Mouse (Mus musculus) hindbrain, embryonic 13.5 days (tissue): ENCODE results near the gene Gnaz. TPM values are rescaled to one million over a fixed set of nuclear protein-coding genes. Genes with fewer than 3 reads are reported as not detected.

Experiments used
- ATAC-seq: fragments of 200-750 bp; cut with Nextera tagmentation; 2 replicates; pipeline ENCODE4 v1.8.0; 2017; ENCODE audit warnings: moderate TSS enrichment; ENCODE audit not compliant: low FRiP score
- H3K27ac ChIP-seq: fragments of 300-500 bp; sonication (generic); 2 replicates; pipeline ENCODE4 v1.5.1; 2015; ENCODE audit warnings: inconsistent platforms, mild to moderate bottlenecking, moderate library complexity
- H3K27me3 ChIP-seq: fragments of 300-500 bp; sonication (generic); 2 replicates; pipeline ENCODE4 v1.6.1; 2015; ENCODE audit warnings: mild to moderate bottlenecking, inconsistent platforms
- H3K36me3 ChIP-seq: fragments of 300-500 bp; sonication (generic); 2 replicates; pipeline ENCODE4 v1.6.1; 2015; ENCODE audit warnings: mild to moderate bottlenecking, inconsistent platforms
- H3K4me1 ChIP-seq: fragments of 300-500 bp; sonication (generic); replicated peaks from 2 replicates; pipeline ENCODE4 v1.6.1; 2015; ENCODE audit warnings: inconsistent platforms
- H3K4me2 ChIP-seq: fragments of 300-500 bp; sonication (generic); 2 replicates; pipeline ENCODE4 v1.6.1; 2015; ENCODE audit warnings: inconsistent platforms, mild to moderate bottlenecking, moderate library complexity
- H3K4me3 ChIP-seq: fragments of 300-500 bp; sonication (generic); 2 replicates; pipeline ENCODE4 v1.5.1; 2015; ENCODE audit warnings: mild to moderate bottlenecking, inconsistent platforms
- H3K9ac ChIP-seq: fragments of 300-500 bp; sonication (generic); 2 replicates; pipeline ENCODE4 v1.6.1; 2015; ENCODE audit warnings: mild to moderate bottlenecking, inconsistent platforms
- H3K9me3 ChIP-seq: fragments of 300-500 bp; sonication (generic); 2 replicates; pipeline ENCODE4 v1.6.1; 2016; ENCODE audit warnings: inconsistent platforms
- WGBS: fragments of 180-500 bp; shearing (Covaris S2); methylation state at CpG from one replicate; pipeline ENCODE4 v1.1.7; 2015; 5-methylcytosine and 5-hydroxymethylcytosine counted together
- polyA plus RNA-seq: library from polyadenylated mRNA; unstranded; fragments of >200 nt; fragmentation: Nextera tagmentation; extraction: Ambion mirVana; gene quantifications from 2 replicates; pipeline ENCODE4 v1.2.1, GENCODE M21; 2015

Gnaz gene
- polyA plus RNA-seq, 1 experiment from 2014 or later, result 45.1 TPM

DNA sequence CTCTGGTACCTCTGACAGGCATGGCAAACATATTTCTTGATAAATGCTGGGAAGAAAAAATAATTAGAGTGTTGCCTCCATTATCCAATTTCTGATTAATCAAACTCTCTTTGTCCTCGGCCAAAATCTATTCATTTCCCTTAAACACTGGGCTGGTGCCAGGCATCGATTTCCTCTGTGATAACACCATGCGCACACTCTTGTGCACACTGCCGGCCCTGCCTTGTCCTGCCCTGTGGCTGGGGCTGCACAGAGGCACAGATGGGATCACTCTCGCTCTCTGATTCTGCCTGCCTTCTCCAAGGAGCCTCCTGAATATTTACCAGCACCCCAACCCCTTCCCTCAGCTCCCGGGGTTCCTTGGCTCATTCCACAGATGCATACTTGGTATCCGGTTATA, 8.6 kb downstream of the Gnaz start:
- Histone ChIP-seq H3K9ac (no peak overlapping the region; the same call in 1 of the 2 replicates), H3K4me2 (no peak overlapping the region), H3K27me3 (no peaks in the 10 kb centered on the region), H3K36me3 (peaks cover 26% of the 10 kb centered on the region), H3K4me3 (no peak overlapping the region), H3K27ac (no peak overlapping the region), H3K9me3 (no peaks in the 10 kb centered on the region), H3K4me1 (peaks cover 29% of the 10 kb centered on the region)
- 68% methylated on average over 7 of the region's 7 CpGs for WGBS
- ATAC-seq, result no peak

DNA sequence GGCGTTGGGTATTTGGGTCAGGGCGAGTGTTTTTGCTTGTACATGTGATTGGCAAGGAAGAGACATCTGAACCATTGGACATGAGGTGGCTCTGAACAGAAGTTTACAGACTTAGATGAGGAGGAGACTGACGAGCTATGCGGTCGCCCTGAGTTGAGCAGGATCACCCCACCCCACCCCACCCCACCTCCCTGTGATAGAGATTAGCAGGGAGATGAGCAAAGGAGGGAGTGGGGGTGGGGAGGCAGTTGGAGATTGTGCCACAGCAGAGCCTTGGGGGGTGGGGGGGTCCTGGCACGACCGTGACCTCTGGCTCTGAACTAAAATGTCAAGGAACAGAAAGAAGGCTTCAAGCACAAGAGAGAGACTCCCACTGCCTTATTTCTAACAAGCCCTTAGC, 9.5 kb downstream of the Gnaz start:
- no peak for ATAC-seq
- Histone ChIP-seq H3K9ac (no peak overlapping the region), H3K36me3 (peaks cover 34% of the 10 kb centered on the region), H3K4me1 (peaks cover 29% of the 10 kb centered on the region), H3K4me2 (no peak overlapping the region), H3K27me3 (no peaks in the 10 kb centered on the region), H3K4me3 (no peak overlapping the region), H3K27ac (no peak overlapping the region), H3K9me3 (no peaks in the 10 kb centered on the region)
- 87% methylated on average over 7 of the region's 7 CpGs for WGBS

DNA sequence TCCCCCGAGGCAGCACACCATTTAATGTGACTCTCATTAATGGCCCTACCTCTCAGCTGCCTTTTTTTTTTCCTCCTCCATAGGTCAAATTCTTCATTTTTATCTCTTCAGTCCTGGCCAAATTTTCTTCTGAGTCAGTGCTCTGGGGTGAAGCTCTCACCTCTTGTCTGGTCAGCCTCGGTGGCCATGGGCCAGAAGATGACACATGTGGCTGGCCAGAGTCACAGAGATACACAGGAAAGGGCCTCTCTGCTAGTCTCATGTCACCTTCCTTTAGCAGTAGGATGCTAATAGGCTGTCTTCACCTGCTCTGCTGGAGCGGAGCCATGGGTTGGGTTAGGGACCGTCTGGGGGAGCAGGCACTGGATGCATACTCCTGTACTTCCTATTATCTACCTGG, 11.1 kb downstream of the Gnaz start:
- H3K4me1 ChIP-seq, result peaks cover 26% of the 10 kb centered on the region
- no peak overlapping the region for H3K4me3 ChIP-seq
- ATAC-seq, result no peak
- WGBS, result 77% methylated on average over 4 of the region's 4 CpGs
- no peak overlapping the region for H3K9ac ChIP-seq
- no peak overlapping the region for H3K27ac ChIP-seq
- no peak overlapping the region for H3K4me2 ChIP-seq
- H3K9me3 ChIP-seq, result no peaks in the 10 kb centered on the region
- H3K36me3 ChIP-seq, result peaks cover 38% of the 10 kb centered on the region
- H3K27me3 ChIP-seq, result no peaks in the 10 kb centered on the region

DNA sequence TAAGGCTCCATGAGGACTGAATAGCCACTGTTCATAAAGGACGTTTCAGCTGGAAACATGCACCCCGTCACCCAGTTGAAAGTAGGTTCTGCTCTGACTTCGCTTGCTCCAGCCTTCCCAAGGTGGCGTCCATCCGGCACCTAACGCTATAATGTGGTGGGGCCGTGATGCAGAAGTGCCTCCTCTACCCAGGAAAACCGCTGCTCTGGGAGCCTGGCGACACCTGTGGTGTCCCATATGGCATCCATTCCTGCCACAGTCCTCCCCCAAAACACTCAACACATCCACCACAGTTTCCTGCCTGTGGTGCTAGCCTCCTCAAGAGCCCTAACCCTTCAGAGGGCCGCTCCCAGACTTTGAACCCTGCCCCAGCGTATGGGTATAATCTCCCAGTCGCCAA, 14.2 kb downstream of the Gnaz start:
- no peaks in the 10 kb centered on the region for H3K9me3 ChIP-seq
- H3K9ac ChIP-seq, result no peak overlapping the region
- H3K27ac ChIP-seq, result no peak overlapping the region
- peaks cover 44% of the 10 kb centered on the region for H3K36me3 ChIP-seq
- no peak for ATAC-seq
- peaks cover 15% of the 10 kb centered on the region for H3K4me1 ChIP-seq
- no peak overlapping the region for H3K4me2 ChIP-seq
- H3K4me3 ChIP-seq, result no peak overlapping the region
- 90% methylated on average over 12 of the region's 12 CpGs for WGBS
- H3K27me3 ChIP-seq, result no peaks in the 10 kb centered on the region

DNA sequence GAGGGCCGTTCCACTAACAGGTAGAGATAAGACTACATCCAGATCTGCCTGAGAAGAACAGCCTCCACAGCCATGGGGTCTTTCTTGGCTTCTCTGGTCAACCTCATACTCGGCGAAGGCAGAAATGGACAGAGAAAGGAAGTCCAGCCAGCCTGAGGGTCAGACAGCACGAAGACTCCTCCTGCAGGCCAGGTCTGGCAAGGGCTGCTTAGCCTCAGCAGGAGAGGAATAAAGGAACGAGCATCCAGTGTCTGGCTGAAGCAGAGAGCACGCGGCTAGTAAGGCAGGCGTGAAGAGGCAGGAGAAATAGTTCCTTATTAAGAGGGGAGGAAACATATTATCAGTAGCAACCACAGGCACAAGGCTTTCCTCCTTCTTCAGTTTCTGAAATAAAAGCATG, 16.2 kb downstream of the Gnaz start:
- Histone ChIP-seq H3K9me3 (no peaks in the 10 kb centered on the region), H3K27me3 (no peaks in the 10 kb centered on the region), H3K4me2 (no peak overlapping the region), H3K27ac (no peak overlapping the region), H3K4me1 (peaks cover 20% of the 10 kb centered on the region), H3K9ac (no peak overlapping the region), H3K4me3 (no peak overlapping the region), H3K36me3 (peaks cover 46% of the 10 kb centered on the region)
- ATAC-seq, result no peak
- 73% methylated on average over 8 of the region's 8 CpGs for WGBS

DNA sequence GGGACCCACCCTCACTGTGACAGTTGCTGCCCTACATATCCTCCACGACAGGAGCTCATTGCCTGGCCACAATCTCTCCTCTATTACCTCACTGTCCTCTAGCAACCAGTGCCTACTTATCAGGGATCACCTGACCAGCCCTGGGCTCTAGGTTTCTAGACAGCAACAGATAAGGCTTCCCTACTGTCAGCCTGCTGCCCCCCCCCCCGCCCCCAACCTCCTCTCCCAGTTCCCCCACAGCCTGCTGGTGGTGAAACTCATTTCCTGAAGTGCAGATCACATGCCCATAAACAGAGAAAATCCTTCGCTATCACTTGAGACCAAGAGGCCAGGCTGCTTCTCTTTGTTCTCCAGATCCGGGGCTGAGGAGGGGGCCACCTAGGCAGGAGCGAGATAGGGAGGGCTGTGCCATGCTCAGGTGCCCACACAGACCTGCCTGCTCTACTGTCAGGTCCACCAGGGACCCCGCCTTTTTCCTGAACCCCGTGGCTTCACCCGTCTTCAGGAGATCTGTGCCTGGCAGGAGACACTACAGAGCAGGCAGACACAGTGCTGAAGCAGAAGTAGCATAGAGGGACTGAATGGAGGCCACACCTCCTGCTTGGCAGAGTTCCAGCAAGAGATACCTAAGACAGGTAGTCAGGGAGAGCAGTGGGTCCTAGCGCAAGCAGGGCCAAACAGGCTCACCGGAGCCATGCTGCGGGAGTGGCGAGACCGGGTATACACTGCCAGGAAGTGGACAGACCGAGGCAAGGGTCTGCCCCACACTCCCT, 20.9 kb downstream of the Gnaz start:
- Histone ChIP-seq H3K9me3 (no peaks in the 10 kb centered on the region), H3K4me3 (no peak overlapping the region), H3K36me3 (peaks cover 39% of the 10 kb centered on the region), H3K4me2 (no peak overlapping the region), H3K27me3 (0 out of 2 replicates have a peak, but pooled peaks cover 2% of the 10 kb centered on the region), H3K4me1 (peaks cover 20% of the 10 kb centered on the region), H3K27ac (no peak overlapping the region), H3K9ac (no peak overlapping the region)
- 88% methylated on average over 14 of the region's 14 CpGs for WGBS
- ATAC-seq, result no peak

DNA sequence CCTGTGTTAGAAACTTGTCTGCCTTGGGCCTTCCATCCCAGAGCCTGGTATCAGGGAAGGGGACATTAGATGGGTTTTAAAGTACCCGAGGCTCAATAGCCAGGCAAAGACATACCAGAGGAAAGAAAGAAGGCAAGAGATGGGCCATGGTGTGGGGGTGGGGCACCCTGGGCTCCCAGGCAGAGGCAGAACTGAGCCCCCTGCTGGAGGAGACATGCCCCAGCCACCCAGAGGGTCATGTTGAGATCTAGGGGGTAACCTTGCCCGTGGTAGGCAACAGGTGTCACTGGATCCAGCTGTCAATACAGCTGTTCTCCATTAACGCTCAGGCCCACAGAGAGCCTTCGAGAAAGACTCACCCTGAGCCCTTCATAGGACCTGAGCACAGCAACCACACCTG, 22.8 kb downstream of the Gnaz start:
- Histone ChIP-seq H3K4me2 (no peak overlapping the region), H3K36me3 (peaks cover 33% of the 10 kb centered on the region), H3K27me3 (0 out of 2 replicates have a peak, but pooled peaks cover 2% of the 10 kb centered on the region), H3K4me1 (peaks cover 33% of the 10 kb centered on the region), H3K27ac (no peak overlapping the region), H3K9ac (no peak overlapping the region), H3K4me3 (no peak overlapping the region), H3K9me3 (no peaks in the 10 kb centered on the region)
- ATAC-seq, result no peak
- WGBS, result 78% methylated on average over 4 of the region's 4 CpGs

DNA sequence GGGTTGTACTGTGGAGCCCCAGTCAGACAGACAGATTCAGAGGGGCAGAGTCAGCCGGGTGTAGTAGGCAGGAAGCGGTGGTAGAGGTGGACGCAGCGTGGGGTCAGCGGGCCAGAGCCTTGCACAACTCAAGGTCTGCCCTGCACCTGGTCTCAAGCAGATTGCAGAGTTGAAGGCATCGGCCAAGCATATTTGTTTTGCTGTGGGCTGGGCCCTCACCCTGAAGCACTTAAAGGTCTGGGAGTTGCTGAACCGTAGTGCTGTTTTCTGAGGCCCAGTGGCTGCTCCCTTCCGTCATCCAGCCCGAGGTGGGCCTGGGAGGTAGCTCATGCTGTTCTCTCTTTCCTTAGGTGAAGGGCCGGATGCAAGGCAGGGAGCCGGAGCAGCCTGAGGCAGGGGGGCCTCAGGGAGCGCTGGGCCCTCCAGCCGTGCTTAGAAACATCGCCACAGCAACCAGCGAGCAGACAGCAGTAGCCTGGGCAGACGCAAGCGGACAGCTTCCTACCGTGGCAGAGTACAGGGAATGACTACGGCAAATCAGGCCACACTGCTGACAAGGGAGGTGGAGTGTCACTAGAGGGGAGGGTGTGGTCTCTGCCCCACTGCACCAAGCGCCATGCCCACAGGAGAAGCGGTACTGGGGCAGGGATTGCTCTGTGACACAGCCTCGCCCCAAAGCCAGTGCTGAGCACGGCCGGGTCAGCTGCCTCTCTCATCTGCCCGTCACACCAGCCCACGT, 23.8 kb downstream of the Gnaz start:
- no peak for ATAC-seq
- H3K9me3 ChIP-seq, result no peaks in the 10 kb centered on the region
- no peak overlapping the region; the same call in 1 of the 2 replicates for H3K27ac ChIP-seq
- no peak overlapping the region for H3K4me2 ChIP-seq
- peaks cover 42% of the 10 kb centered on the region for H3K4me1 ChIP-seq
- no peak overlapping the region for H3K4me3 ChIP-seq
- H3K36me3 ChIP-seq, result peaks cover 32% of the 10 kb centered on the region
- H3K27me3 ChIP-seq, result 0 out of 2 replicates have a peak, but pooled peaks cover 2% of the 10 kb centered on the region
- H3K9ac ChIP-seq, result peak overlapping the region; percentile 35; the same call in 1 of the 2 replicates
- WGBS, result 38% methylated on average over 26 of the region's 26 CpGs

DNA sequence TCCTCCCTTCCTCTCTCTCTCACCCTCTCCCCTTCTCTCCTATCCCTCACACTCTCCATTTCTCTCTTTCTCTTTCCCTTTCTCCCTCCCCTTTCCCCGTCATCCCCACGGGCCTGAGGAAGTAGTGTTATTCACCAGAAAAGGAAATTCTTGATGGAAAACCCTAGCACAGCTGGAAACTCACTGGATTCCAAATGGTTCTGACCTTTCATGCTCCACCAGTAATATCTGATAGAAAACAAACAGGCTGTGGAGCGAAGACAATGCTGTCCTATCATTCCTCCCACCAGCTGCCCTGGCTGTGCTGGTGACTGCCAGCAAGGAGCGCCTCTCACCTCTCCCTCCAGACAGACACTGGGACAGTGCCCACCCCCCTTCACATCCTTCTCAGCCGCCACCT, 27.9 kb downstream of the Gnaz start:
- Histone ChIP-seq H3K27me3 (0 out of 2 replicates have a peak, but pooled peaks cover 2% of the 10 kb centered on the region), H3K4me1 (peaks cover 58% of the 10 kb centered on the region), H3K4me2 (peak overlapping the region; percentile 49), H3K4me3 (no peak overlapping the region), H3K27ac (peak overlapping the region; percentile 79), H3K9ac (peak overlapping the region; percentile 10; the same call in 1 of the 2 replicates), H3K9me3 (no peaks in the 10 kb centered on the region), H3K36me3 (peaks cover 29% of the 10 kb centered on the region)
- peak; percentile 37 for ATAC-seq
- 7% methylated on average over 5 of the region's 5 CpGs for WGBS

DNA sequence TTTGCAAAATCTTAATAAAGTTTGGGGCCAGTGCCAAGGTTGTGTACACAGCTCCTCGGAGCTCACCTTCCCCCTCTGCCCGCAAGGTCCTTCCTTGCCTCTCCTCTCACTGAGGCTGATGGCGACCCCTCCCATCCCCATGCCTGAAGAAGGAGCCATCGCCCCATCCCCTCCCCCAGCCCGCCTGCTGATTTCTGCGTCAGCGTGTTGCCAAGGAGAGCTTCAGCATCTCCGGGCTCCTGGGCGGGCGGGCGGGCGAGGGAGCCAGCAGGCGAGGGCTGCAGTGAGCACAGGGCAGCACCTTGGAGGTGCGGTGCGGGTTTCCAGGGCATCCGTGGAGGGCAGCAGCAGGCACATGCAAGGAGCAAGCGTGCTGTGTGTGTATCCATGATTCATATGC, 28.4 kb downstream of the Gnaz start:
- ATAC-seq, result peak; percentile 57
- Histone ChIP-seq H3K4me2 (peak overlapping the region; percentile 49), H3K9me3 (no peaks in the 10 kb centered on the region), H3K27ac (peak overlapping the region; percentile 79), H3K36me3 (peaks cover 29% of the 10 kb centered on the region), H3K4me1 (peaks cover 61% of the 10 kb centered on the region), H3K9ac (peak overlapping the region; percentile 49), H3K4me3 (peak overlapping the region; percentile 23), H3K27me3 (0 out of 2 replicates have a peak, but pooled peaks cover 2% of the 10 kb centered on the region)
- WGBS, result 2% methylated on average over 17 of the region's 17 CpGs

DNA sequence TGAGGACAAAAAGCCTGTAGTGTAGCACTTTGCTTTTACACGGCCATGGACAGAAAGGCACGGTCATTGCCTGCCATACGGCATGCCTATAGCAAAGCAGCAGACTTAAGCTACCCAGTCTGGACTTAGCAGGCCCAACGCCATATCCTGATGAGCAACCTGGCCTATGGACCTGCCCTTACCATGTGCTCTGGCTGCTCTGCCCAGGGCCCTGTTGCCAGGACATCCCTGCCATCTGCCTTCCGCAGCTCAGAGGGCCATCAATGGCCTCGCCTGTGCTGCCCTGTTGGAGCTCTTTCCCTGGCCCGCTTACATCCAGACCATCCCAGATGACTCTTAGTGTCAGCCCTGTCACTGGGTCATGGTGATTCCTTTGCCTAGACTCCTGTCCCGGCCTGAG, 34.4 kb downstream of the Gnaz start:
- no peak overlapping the region for H3K9ac ChIP-seq
- peaks cover 4% of the 10 kb centered on the region; the same call in 1 of the 2 replicates for H3K36me3 ChIP-seq
- H3K27me3 ChIP-seq, result no peaks in the 10 kb centered on the region
- no peak for ATAC-seq
- peaks cover 49% of the 10 kb centered on the region for H3K4me1 ChIP-seq
- no peak overlapping the region for H3K4me3 ChIP-seq
- no peaks in the 10 kb centered on the region for H3K9me3 ChIP-seq
- 94% methylated on average over 8 of the region's 8 CpGs for WGBS
- H3K4me2 ChIP-seq, result no peak overlapping the region
- no peak overlapping the region for H3K27ac ChIP-seq

DNA sequence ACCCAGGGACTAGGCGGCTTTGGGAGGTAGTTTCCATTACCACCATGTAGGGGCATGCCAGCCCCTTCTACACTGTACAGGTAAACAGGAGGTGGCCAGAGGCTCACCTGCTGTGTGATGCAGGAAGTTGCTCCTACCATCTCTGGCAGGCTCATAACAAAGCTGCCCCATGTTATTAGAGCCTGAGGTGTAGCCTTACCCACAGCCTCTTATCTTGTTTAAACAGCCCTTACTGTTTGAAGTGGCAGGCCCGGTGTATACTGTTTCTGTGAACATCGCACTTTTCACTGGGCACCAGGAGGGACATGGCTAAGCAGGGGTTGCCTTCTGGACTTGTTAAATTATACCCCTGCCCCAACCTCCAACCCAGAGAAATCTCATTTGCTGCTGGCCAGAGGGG, 37.1 kb downstream of the Gnaz start:
- no peak overlapping the region for H3K9ac ChIP-seq
- H3K27ac ChIP-seq, result no peak overlapping the region
- 93% methylated on average over 3 of the region's 3 CpGs for WGBS
- H3K4me1 ChIP-seq, result peaks cover 53% of the 10 kb centered on the region
- H3K4me2 ChIP-seq, result no peak overlapping the region
- no peak overlapping the region for H3K4me3 ChIP-seq
- H3K27me3 ChIP-seq, result no peaks in the 10 kb centered on the region
- H3K9me3 ChIP-seq, result no peaks in the 10 kb centered on the region
- no peaks in the 10 kb centered on the region; the same call in 1 of the 2 replicates for H3K36me3 ChIP-seq
- no peak for ATAC-seq
